Mouse (Mus musculus) c-Kit-positive CD71-positive TER-119-positive erythroid progenitor cells, embryonic 14.5 days (primary cell): ENCODE data around the gene Mvb12a.
A peak's percentile ranks its signal among the peaks of the same experiment; 100 is the strongest.

ENCODE experiments used
- DNase-seq: peaks from one replicate; pipeline ENCODE4 v3.0.0-alpha.2; 2013; ENCODE audit warnings: low spot score

Mvb12a gene

DNA sequence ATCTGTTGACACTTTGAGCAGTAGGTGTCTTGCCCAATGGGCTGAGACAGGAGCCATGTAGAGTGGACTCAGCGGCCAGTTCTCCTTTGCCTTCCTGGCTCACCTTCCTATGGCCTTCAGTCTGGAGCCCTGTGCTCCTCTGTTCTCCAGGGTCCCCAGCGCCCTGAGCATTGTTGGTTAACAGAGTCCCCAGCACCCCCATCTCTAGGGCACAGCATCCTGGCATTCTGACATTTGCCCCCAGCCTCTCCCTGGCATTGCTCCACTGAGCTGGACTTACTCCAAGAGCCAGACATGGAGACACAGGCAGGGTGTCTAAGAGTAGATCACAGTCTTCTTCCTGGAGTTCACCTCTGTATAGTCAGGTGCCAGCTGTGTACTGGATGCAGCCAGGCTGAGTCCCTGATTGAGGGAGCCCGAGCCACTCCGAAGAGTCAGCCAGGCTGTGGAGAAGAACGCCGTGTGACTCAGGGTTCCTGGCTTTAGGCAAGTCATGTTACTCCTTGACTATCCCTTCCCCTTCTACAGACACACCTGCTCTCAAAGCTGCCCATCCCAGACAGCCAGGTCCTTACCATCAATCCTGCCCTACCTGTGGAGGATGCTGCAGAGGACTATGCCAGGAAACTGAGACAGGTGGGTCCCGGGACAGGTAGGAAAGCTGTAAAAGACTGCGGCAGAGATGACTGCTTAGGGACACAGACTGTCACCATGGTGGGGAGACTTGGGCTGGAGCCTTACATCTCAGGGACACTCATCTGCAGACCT, 51.0 kb downstream of the Mvb12a start:
- no peak for DNase-seq

DNA sequence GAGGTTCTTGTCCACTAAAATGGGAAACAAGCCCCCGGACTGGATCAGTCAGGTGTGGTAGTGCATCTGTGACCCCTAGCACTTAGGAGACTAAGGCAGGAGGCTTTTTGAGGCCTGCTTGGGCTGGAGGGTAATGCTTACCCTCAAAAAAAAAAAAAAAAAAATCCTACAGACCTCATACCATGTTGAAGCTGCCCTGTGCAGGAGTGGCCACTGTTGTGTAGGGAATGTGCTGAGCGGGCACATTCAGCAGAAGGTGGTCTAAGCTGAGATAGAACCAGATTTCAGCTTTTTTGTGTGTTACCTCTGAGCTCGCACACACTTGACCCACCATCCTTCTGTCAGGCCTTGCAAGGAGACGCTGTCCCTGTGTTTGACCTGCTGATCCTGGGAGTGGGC, 51.6 kb downstream of the Mvb12a start:
- DNase-seq, result no peak

DNA sequence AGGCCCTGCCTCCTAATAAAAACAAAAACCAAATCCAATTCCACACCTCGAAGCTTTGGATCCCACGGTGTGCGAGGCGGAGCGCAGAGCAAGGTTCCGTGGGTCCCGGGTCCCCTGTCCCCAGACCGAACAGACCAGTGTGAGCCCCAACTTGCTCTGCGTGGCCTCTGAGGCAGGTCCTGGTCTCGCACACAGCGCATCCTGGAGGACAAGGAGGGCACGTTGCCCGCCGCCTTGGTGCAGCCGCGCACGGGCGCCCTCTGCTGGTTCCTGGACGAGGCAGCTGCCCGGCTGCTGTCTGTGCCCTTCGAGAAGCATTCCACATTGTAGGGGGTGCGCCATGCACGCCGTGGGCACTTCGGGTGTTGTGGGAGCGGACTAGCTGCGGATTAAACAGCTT, 53.1 kb downstream of the Mvb12a start:
- DNase-seq, result peak; percentile 75

DNA sequence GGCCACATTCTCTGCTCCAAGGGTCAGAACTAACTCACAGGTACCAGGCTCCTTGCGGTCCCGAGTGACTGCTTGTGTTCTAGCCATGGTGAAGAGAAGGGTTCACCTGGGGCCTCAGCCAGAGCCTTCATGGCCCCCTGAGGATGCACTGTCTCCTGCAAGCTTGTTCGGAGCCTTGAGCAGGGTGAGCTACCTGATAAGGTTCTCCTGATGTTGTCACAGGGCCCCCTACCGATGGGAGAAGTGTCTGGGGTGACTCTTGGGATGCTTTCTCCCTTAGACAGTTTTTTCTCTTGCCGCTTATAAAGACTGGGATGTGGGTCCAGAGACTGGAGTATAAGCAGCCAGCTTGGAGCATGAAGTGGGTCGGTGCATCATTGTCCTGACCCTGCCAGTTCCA, 53.7 kb downstream of the Mvb12a start:
- DNase-seq, result no peak

DNA sequence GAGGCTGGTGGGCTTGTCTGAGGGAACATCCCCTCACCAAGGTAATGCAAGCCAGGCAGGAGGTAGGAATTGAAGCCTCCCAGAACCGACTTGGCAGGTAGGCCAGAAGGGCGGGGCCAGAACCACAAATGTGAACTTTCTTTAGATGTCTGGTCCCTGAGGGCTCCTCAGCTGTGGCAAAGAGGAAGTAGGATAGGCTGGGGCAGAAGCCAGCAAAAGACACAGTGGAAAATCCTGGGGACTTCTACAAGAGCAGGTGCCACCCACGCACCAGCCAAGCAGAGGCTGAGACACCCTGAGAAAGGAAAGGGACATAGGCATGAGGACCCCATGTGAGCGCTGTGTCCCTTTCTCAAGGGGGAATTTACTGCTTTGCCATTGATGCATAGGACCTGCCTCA, 54.1 kb downstream of the Mvb12a start:
- no peak for DNase-seq

DNA sequence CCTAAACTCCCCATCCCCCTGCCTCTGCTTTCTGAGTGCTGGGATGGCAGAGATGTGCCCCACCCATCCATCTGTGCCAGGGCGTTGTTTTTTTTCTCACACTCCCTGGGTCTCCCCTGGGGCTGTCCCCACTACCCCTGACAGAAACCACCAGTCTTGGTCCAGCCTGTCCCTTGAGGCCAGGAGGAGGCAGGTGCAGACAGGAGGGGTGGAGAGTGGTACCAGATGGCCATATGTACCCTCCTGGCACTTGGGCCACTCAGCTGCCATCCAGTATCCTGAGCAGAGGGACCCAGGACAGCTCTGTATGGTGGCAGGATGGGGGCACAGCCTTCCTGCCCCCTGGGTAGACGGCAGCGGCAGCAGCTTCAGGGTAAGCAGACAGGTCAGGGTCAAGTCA, 54.7 kb downstream of the Mvb12a start, which contains the start of gene Fam129c:
Gene Fam129c (plus strand): TSS at position 198 of the 400 bp plus-strand sequence.
- DNase-seq, result no peak
